Mouse (Mus musculus) left cerebral cortex, adult 8-10 months (tissue): ENCODE data around the gene Adcy2. TPM values are rescaled to one million over a fixed set of nuclear protein-coding genes. Genes with fewer than 3 reads are reported as not detected.

ENCODE experiments used
- DNase-seq, 2 experiments: peaks; one replicate each; pipeline ENCODE4 v3.0.0; 2022; ENCODE audit warnings: low spot score in 2 of 2
- total RNA-seq, 4 experiments: library from RNA; stranded (reverse); gene quantifications; 2 replicates each; pipeline ENCODE4 v1.2.4; 2022

Gene Adcy2
- 100 to 1,000 TPM; 113 to 130 (median 124) TPM for total RNA-seq

- DNase-seq = peak in 1 of 2 experiments; percentile 61
Measured at GRCm38 (mm10) chr13:68998918-68999801, at the start of gene Adcy2. Gene Adcy2, minus strand, starts transcription at chr13:68999541.

GRCm38 (mm10) chr13:69036991-69037597 lies 37.8 kb upstream of the Adcy2 start:
- DNase-seq = peak in 1 of 2 experiments; percentile 48

- DNase-seq = no peak
Measured at GRCm38 (mm10) chr13:69034621-69035020, 35.3 kb upstream of the Adcy2 start.

GRCm38 (mm10) chr13:69033532-69033931 lies 34.2 kb upstream of the Adcy2 start:
- DNase-seq = no peak

- no peak for DNase-seq
Measured at GRCm38 (mm10) chr13:69029078-69029757, 29.9 kb upstream of the Adcy2 start.

- DNase-seq = no peak
Measured at GRCm38 (mm10) chr13:69024964-69025363, 25.6 kb upstream of the Adcy2 start.

- no peak for DNase-seq
Measured at GRCm38 (mm10) chr13:69023239-69023638, 23.9 kb upstream of the Adcy2 start.

GRCm38 (mm10) chr13:69020574-69020973 lies 21.2 kb upstream of the Adcy2 start:
- DNase-seq = no peak

GRCm38 (mm10) chr13:69006915-69007314 lies 7.6 kb upstream of the Adcy2 start:
- DNase-seq = no peak

- DNase-seq = peak in 1 of 2 experiments; percentile 62
Measured at GRCm38 (mm10) chr13:69006091-69006490, 6.8 kb upstream of the Adcy2 start.

- DNase-seq = no peak
Measured at GRCm38 (mm10) chr13:69004406-69004805, 5.1 kb upstream of the Adcy2 start.

- no peak for DNase-seq
Measured at GRCm38 (mm10) chr13:69002631-69003030, 3.3 kb upstream of the Adcy2 start.

GRCm38 (mm10) chr13:69002173-69002572 lies 2.8 kb upstream of the Adcy2 start:
- DNase-seq = peak in 1 of 2 experiments; percentile 51

- DNase-seq = no peak
Measured at GRCm38 (mm10) chr13:68999826-69000225, 485 bp upstream of the Adcy2 start.

GRCm38 (mm10) chr13:68998558-68998917 lies 803 bp downstream of the Adcy2 start:
- peak in 1 of 2 experiments; percentile 31 for DNase-seq

- DNase-seq = peak in 1 of 2 experiments; percentile 41
Measured at GRCm38 (mm10) chr13:68997821-68998551, 1.4 kb downstream of the Adcy2 start.

GRCm38 (mm10) chr13:68997386-68997785 lies 2.0 kb downstream of the Adcy2 start:
- no peak for DNase-seq

- DNase-seq = no peak
Measured at GRCm38 (mm10) chr13:68996661-68997060, 2.7 kb downstream of the Adcy2 start.

- no peak for DNase-seq
Measured at GRCm38 (mm10) chr13:68985789-68986188, 13.6 kb downstream of the Adcy2 start.

- no peak for DNase-seq
Measured at GRCm38 (mm10) chr13:68984000-68984399, 15.3 kb downstream of the Adcy2 start.

GRCm38 (mm10) chr13:68981048-68981447 lies 18.3 kb downstream of the Adcy2 start:
- DNase-seq = no peak
